Mouse (Mus musculus): Measurements from ENCODE around the gene Dnmt3l. TPM values are rescaled to one million over a fixed set of nuclear protein-coding genes. Genes with fewer than 3 reads are reported as not detected.
"Not testable (repeated sequence)": the region's sequence is repeated elsewhere in the genome, so short reads cannot be mapped to it uniquely, and the experiment has no call there.

Dnmt3l gene
- polyA plus RNA-seq, 1 experiment from 2014 or later = not detected

- ATAC-seq (replicated peaks; ENCODE audit: low FRiP score) (no peak), DNase-seq (ENCODE audit: low spot score) (no peak)
- Histone ChIP-seq H3K9me3 (ENCODE audit: control insufficient read depth, low read length) (no peaks in the 10 kb centered on the region), H3K27me3 (ENCODE audit: control insufficient read depth, insufficient read depth, low read length) (no peaks in the 10 kb centered on the region), H3K36me3 (ENCODE audit: control insufficient read depth, insufficient read depth, low read length) (no peaks in the 10 kb centered on the region), H3K4me1 (replicated peaks; ENCODE audit: control insufficient read depth, insufficient read depth, low read length) (no peaks in the 10 kb centered on the region), H3K4me3 (ENCODE audit: low read depth, low read length) (no peak overlapping the region), H3K4me2 (ENCODE audit: low read depth, low read length, severe bottlenecking) (no peak overlapping the region), H3K9ac (ENCODE audit: low read length) (no peak overlapping the region), H3K27ac (ENCODE audit: low read depth, low read length) (no peak overlapping the region)
- 91% methylated on average over 13 of the region's 13 CpGs for WGBS
These were observed 50.9 kb downstream of the Dnmt3l start for GRCm38 (mm10) chr10:78092725-78093029.

GRCm38 (mm10) chr10:78095221-78095620, 53.5 kb downstream of the Dnmt3l start:
- Histone ChIP-seq H3K27ac (ENCODE audit: low read depth, low read length) (no peak overlapping the region), H3K4me3 (ENCODE audit: low read depth, low read length) (no peak overlapping the region), H3K4me2 (ENCODE audit: low read depth, low read length, severe bottlenecking) (no peak overlapping the region), H3K9ac (ENCODE audit: low read length) (no peak overlapping the region), H3K9me3 (ENCODE audit: control insufficient read depth, low read length) (no peaks in the 10 kb centered on the region), H3K36me3 (ENCODE audit: control insufficient read depth, insufficient read depth, low read length) (no peaks in the 10 kb centered on the region), H3K27me3 (ENCODE audit: control insufficient read depth, insufficient read depth, low read length) (no peaks in the 10 kb centered on the region), H3K4me1 (replicated peaks; ENCODE audit: control insufficient read depth, insufficient read depth, low read length) (no peaks in the 10 kb centered on the region)
- ATAC-seq (replicated peaks; ENCODE audit: low FRiP score) = no peak
- DNase-seq (ENCODE audit: low spot score) = no peak

- no peak for DNase-seq (ENCODE audit: low spot score)
These were observed 54.5 kb downstream of the Dnmt3l start for GRCm38 (mm10) chr10:78095954-78096931.

GRCm38 (mm10) chr10:78099860-78100259, 58.1 kb downstream of the Dnmt3l start:
- not testable (repeated sequence) for H3K4me3 ChIP-seq (ENCODE audit: low read depth, low read length); H3K4me2 ChIP-seq (ENCODE audit: low read depth, low read length, severe bottlenecking); H3K27ac ChIP-seq (ENCODE audit: low read depth, low read length); H3K9ac ChIP-seq (ENCODE audit: low read length); H3K9me3 ChIP-seq (ENCODE audit: control insufficient read depth, low read length); DNase-seq (ENCODE audit: low spot score); H3K4me1 ChIP-seq (replicated peaks; ENCODE audit: control insufficient read depth, insufficient read depth, low read length); H3K36me3 ChIP-seq (ENCODE audit: control insufficient read depth, insufficient read depth, low read length); H3K27me3 ChIP-seq (ENCODE audit: control insufficient read depth, insufficient read depth, low read length); ATAC-seq (replicated peaks; ENCODE audit: low FRiP score)

More at GRCm38 (mm10) chr10:78095954-78096931, 54.5 kb downstream of the Dnmt3l start:
- H3K4me3 ChIP-seq (ENCODE audit: low read depth, low read length) = no peak overlapping the region
- no peak overlapping the region for H3K27ac ChIP-seq (ENCODE audit: low read depth, low read length)
- H3K27me3 ChIP-seq (ENCODE audit: control insufficient read depth, insufficient read depth, low read length) = no peaks in the 10 kb centered on the region
- no peaks in the 10 kb centered on the region for H3K9me3 ChIP-seq (ENCODE audit: control insufficient read depth, low read length)
- 0 out of 2 replicates have a peak, but pooled peaks cover under 1% of the 10 kb centered on the region for H3K4me1 ChIP-seq (replicated peaks; ENCODE audit: control insufficient read depth, insufficient read depth, low read length)
- WGBS = 84% methylated on average over 5 of the region's 5 CpGs
- no peaks in the 10 kb centered on the region for H3K36me3 ChIP-seq (ENCODE audit: control insufficient read depth, insufficient read depth, low read length)
- no peak overlapping the region for H3K9ac ChIP-seq (ENCODE audit: low read length)
- H3K4me2 ChIP-seq (ENCODE audit: low read depth, low read length, severe bottlenecking) = no peak overlapping the region
- ATAC-seq (replicated peaks; ENCODE audit: low FRiP score) = no peak

GRCm38 (mm10) chr10:78100989-78101780, 59.4 kb downstream of the Dnmt3l start:
- H3K4me3 ChIP-seq (ENCODE audit: low read depth, low read length) = peak overlapping the region; percentile 15; the same call in 1 of the 2 replicates
- peak overlapping the region; percentile 44; the same call in 1 of the 2 replicates for H3K4me2 ChIP-seq (ENCODE audit: low read depth, low read length, severe bottlenecking)
- H3K4me1 ChIP-seq (replicated peaks; ENCODE audit: control insufficient read depth, insufficient read depth, low read length) = 0 out of 2 replicates have a peak, but pooled peaks cover 2% of the 10 kb centered on the region
- peak overlapping the region; percentile 14; the same call in 1 of the 2 replicates for H3K9ac ChIP-seq (ENCODE audit: low read length)
- 38% methylated on average over 16 of the region's 16 CpGs for WGBS
- peak; percentile 39; the same call in 1 of the 2 replicates for ATAC-seq (replicated peaks; ENCODE audit: low FRiP score)
- H3K36me3 ChIP-seq (ENCODE audit: control insufficient read depth, insufficient read depth, low read length) = no peaks in the 10 kb centered on the region
- no peak overlapping the region for H3K27ac ChIP-seq (ENCODE audit: low read depth, low read length)
- no peaks in the 10 kb centered on the region for H3K9me3 ChIP-seq (ENCODE audit: control insufficient read depth, low read length)
- no peak for DNase-seq (ENCODE audit: low spot score)
- no peaks in the 10 kb centered on the region for H3K27me3 ChIP-seq (ENCODE audit: control insufficient read depth, insufficient read depth, low read length)

GRCm38 (mm10) chr10:78104555-78105490, 63.1 kb downstream of the Dnmt3l start:
- H3K36me3 ChIP-seq (ENCODE audit: control insufficient read depth, insufficient read depth, low read length) = no peaks in the 10 kb centered on the region
- DNase-seq (ENCODE audit: low spot score) (no peak), ATAC-seq (replicated peaks; ENCODE audit: low FRiP score) (no peak)
- H3K27me3 ChIP-seq (ENCODE audit: control insufficient read depth, insufficient read depth, low read length) = no peaks in the 10 kb centered on the region
- 89% methylated on average over 11 of the region's 11 CpGs for WGBS
- H3K4me2 ChIP-seq (ENCODE audit: low read depth, low read length, severe bottlenecking) = no peak overlapping the region
- no peaks in the 10 kb centered on the region for H3K9me3 ChIP-seq (ENCODE audit: control insufficient read depth, low read length)
- H3K4me3 ChIP-seq (ENCODE audit: low read depth, low read length) = no peak overlapping the region
- H3K9ac ChIP-seq (ENCODE audit: low read length) = no peak overlapping the region
- 0 out of 2 replicates have a peak, but pooled peaks cover 2% of the 10 kb centered on the region for H3K4me1 ChIP-seq (replicated peaks; ENCODE audit: control insufficient read depth, insufficient read depth, low read length)
- no peak overlapping the region for H3K27ac ChIP-seq (ENCODE audit: low read depth, low read length)

- Histone ChIP-seq H3K36me3 (ENCODE audit: control insufficient read depth, insufficient read depth, low read length) (no peaks in the 10 kb centered on the region), H3K4me1 (replicated peaks; ENCODE audit: control insufficient read depth, insufficient read depth, low read length) (0 out of 2 replicates have a peak, but pooled peaks cover 2% of the 10 kb centered on the region), H3K4me3 (ENCODE audit: low read depth, low read length) (no peak overlapping the region), H3K27ac (ENCODE audit: low read depth, low read length) (no peak overlapping the region), H3K9ac (ENCODE audit: low read length) (no peak overlapping the region), H3K9me3 (ENCODE audit: control insufficient read depth, low read length) (no peaks in the 10 kb centered on the region), H3K4me2 (ENCODE audit: low read depth, low read length, severe bottlenecking) (no peak overlapping the region), H3K27me3 (ENCODE audit: control insufficient read depth, insufficient read depth, low read length) (no peaks in the 10 kb centered on the region)
- 90% methylated on average over 12 of the region's 12 CpGs for WGBS
- ATAC-seq (replicated peaks; ENCODE audit: low FRiP score) (no peak), DNase-seq (ENCODE audit: low spot score) (no peak)
These were observed 63.8 kb downstream of the Dnmt3l start for GRCm38 (mm10) chr10:78105548-78105947.
